Mouse (Mus musculus) heart, adult 18-20 months (tissue): ENCODE results near the gene Gm10097. TPM values are rescaled to one million over a fixed set of nuclear protein-coding genes. Genes with fewer than 3 reads are reported as not detected.

Source experiments
- DNase-seq, 2 experiments: peaks; one replicate each; pipeline ENCODE4 v3.0.0; 2021 to 2022; ENCODE audit warnings: mixed read lengths in 1 of 2
- total RNA-seq, 2 experiments: library from RNA; stranded (reverse); gene quantifications; 2 replicates each; pipeline ENCODE4 v1.2.3; 2021

Gene Gm10097
- total RNA-seq, 2 experiments from 2014 or later = 0.47 to 0.57 TPM

- no peak for DNase-seq
Observed at GRCm38 (mm10) chr10:5085792-5086191, 16.8 kb downstream of the Gm10097 start.

GRCm38 (mm10) chr10:5086329-5086728, 17.3 kb downstream of the Gm10097 start:
- no peak for DNase-seq

GRCm38 (mm10) chr10:5087336-5087735, 18.3 kb downstream of the Gm10097 start:
- no peak for DNase-seq

GRCm38 (mm10) chr10:5089133-5089532, 20.1 kb downstream of the Gm10097 start:
- no peak for DNase-seq

- DNase-seq = peak; percentile 57 to 65
Observed at GRCm38 (mm10) chr10:5096996-5097753, 28.2 kb downstream of the Gm10097 start.

GRCm38 (mm10) chr10:5097754-5098137, 28.8 kb downstream of the Gm10097 start:
- DNase-seq = no peak

- DNase-seq = peak; percentile 12 to 13
Observed at GRCm38 (mm10) chr10:5110773-5111172, 41.8 kb downstream of the Gm10097 start.

- no peak for DNase-seq
Observed at GRCm38 (mm10) chr10:5116155-5116554, 47.2 kb downstream of the Gm10097 start.

GRCm38 (mm10) chr10:5116720-5117119, 47.7 kb downstream of the Gm10097 start:
- DNase-seq = no peak
